Mouse (Mus musculus): ENCODE measurements at regions not wholly inside any gene's neighbourhood (a gene's known extent, or its start where the extent isn't known, plus 50 kb on each side); places are given as distances from the start of the nearest gene placed in this dataset.

- TF ChIP-seq POLR2A (IDR thresholded peaks at IDR 0.05; ENCODE audit: extremely low read depth, insufficient read depth, low read length) (no peak), CTCF (IDR thresholded peaks at IDR 0.05; ENCODE audit: extremely low read depth, insufficient read depth, low read length) (no peak)
Measured at GRCm38 (mm10) chr5:73821956-73822545, 170.9 kb downstream of the Spata18 start.

DNA sequence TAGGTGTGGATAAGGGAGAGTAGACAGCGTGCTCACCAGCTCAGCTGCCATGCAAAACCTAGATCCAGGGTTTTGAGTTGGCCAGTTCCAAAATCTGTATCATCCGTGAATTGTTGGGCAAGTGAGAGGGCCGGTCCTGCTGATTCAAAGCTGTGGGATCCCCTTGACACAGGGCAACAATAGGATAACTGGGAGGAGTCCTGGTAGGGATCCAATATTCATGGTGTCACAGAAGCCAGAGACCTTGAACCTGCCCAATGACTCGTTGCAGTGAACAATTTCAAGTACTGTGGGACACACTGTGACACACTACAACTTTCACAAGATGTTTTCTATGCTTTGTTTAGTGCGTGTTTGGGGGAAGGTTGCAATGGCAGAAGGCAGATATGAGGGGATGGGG is 172.2 kb downstream of the Spata18 start:
- no peak overlapping the region for H3K27ac ChIP-seq (ENCODE audit: insufficient read depth, low read length)
- no peaks in the 10 kb centered on the region for H3K4me1 ChIP-seq (ENCODE audit: control insufficient read depth, insufficient read depth, low read length)
- H3K4me3 ChIP-seq (ENCODE audit: insufficient read depth, low read length): no peak overlapping the region
- TF ChIP-seq POLR2A (IDR thresholded peaks at IDR 0.05; ENCODE audit: extremely low read depth, insufficient read depth, low read length): no peak
- TF ChIP-seq CTCF (IDR thresholded peaks at IDR 0.05; ENCODE audit: extremely low read depth, insufficient read depth, low read length): no peak

More at GRCm38 (mm10) chr5:73821956-73822545, 170.9 kb downstream of the Spata18 start:
- Histone ChIP-seq H3K27ac (ENCODE audit: insufficient read depth, low read length) (no peak overlapping the region), H3K4me1 (ENCODE audit: control insufficient read depth, insufficient read depth, low read length) (no peaks in the 10 kb centered on the region), H3K4me3 (ENCODE audit: insufficient read depth, low read length) (no peak overlapping the region)

GRCm38 (mm10) chr5:73826941-73827340 is 175.8 kb downstream of the Spata18 start:
- TF ChIP-seq CTCF (IDR thresholded peaks at IDR 0.05; ENCODE audit: extremely low read depth, insufficient read depth, low read length): no peak
- no peak overlapping the region for H3K27ac ChIP-seq (ENCODE audit: insufficient read depth, low read length)

GRCm38 (mm10) chr5:73833721-73834120 is 182.5 kb downstream of the Spata18 start:
- TF ChIP-seq POLR2A (IDR thresholded peaks at IDR 0.05; ENCODE audit: extremely low read depth, insufficient read depth, low read length) (no peak), CTCF (IDR thresholded peaks at IDR 0.05; ENCODE audit: extremely low read depth, insufficient read depth, low read length) (no peak)
- H3K27ac ChIP-seq (ENCODE audit: insufficient read depth, low read length): no peak overlapping the region
- H3K4me3 ChIP-seq (ENCODE audit: insufficient read depth, low read length): no peak overlapping the region
- H3K4me1 ChIP-seq (ENCODE audit: control insufficient read depth, insufficient read depth, low read length): no peaks in the 10 kb centered on the region

More at GRCm38 (mm10) chr5:73826941-73827340, 175.8 kb downstream of the Spata18 start:
- no peaks in the 10 kb centered on the region for H3K4me1 ChIP-seq (ENCODE audit: control insufficient read depth, insufficient read depth, low read length)
- H3K4me3 ChIP-seq (ENCODE audit: insufficient read depth, low read length): no peak overlapping the region

DNA sequence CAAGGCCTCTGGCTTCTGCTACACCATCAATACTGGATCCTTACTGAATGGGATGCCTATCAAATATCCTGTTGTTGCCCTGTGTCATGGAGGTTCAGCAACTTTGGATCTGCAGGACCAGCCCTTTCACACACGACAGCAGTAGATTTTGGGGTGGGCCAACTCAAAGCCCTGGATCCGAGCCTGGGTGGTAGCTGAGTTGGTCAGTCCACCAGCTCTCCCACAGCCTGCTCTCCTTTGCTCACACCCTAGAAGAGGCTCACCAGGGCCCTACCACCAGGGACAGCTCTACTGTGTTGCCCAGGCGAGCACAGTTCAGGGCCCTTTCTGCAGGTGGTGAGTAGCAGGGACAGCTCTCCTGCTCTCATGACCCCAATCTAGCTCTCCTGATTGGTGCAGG is 192.6 kb downstream of the Spata18 start:
- H3K27ac ChIP-seq (ENCODE audit: insufficient read depth, low read length): no peak overlapping the region
- H3K4me1 ChIP-seq (ENCODE audit: control insufficient read depth, insufficient read depth, low read length): no peaks in the 10 kb centered on the region
- no peak overlapping the region for H3K4me3 ChIP-seq (ENCODE audit: insufficient read depth, low read length)
- TF ChIP-seq POLR2A (IDR thresholded peaks at IDR 0.05; ENCODE audit: extremely low read depth, insufficient read depth, low read length): no peak
- no peak for TF ChIP-seq CTCF (IDR thresholded peaks at IDR 0.05; ENCODE audit: extremely low read depth, insufficient read depth, low read length)

- no peak for TF ChIP-seq CTCF (IDR thresholded peaks at IDR 0.05; ENCODE audit: extremely low read depth, insufficient read depth, low read length)
- TF ChIP-seq POLR2A (IDR thresholded peaks at IDR 0.05; ENCODE audit: extremely low read depth, insufficient read depth, low read length): no peak
- Histone ChIP-seq H3K4me1 (ENCODE audit: control insufficient read depth, insufficient read depth, low read length) (no peaks in the 10 kb centered on the region), H3K4me3 (ENCODE audit: insufficient read depth, low read length) (no peak overlapping the region), H3K27ac (ENCODE audit: insufficient read depth, low read length) (no peak overlapping the region)
Measured at GRCm38 (mm10) chr5:73846096-73846782, 195.1 kb downstream of the Spata18 start.

GRCm38 (mm10) chr5:73846783-73847151 is 195.6 kb downstream of the Spata18 start:
- no peak for TF ChIP-seq CTCF (IDR thresholded peaks at IDR 0.05; ENCODE audit: extremely low read depth, insufficient read depth, low read length)
- no peak for TF ChIP-seq POLR2A (IDR thresholded peaks at IDR 0.05; ENCODE audit: extremely low read depth, insufficient read depth, low read length)
- H3K4me1 ChIP-seq (ENCODE audit: control insufficient read depth, insufficient read depth, low read length): no peaks in the 10 kb centered on the region

GRCm38 (mm10) chr5:73851501-73851900 is 200.3 kb downstream of the Spata18 start:
- Histone ChIP-seq H3K4me1 (ENCODE audit: control insufficient read depth, insufficient read depth, low read length) (no peaks in the 10 kb centered on the region), H3K4me3 (ENCODE audit: insufficient read depth, low read length) (no peak overlapping the region), H3K27ac (ENCODE audit: insufficient read depth, low read length) (no peak overlapping the region)
- TF ChIP-seq CTCF (IDR thresholded peaks at IDR 0.05; ENCODE audit: extremely low read depth, insufficient read depth, low read length) (no peak), POLR2A (IDR thresholded peaks at IDR 0.05; ENCODE audit: extremely low read depth, insufficient read depth, low read length) (no peak)

More at GRCm38 (mm10) chr5:73846783-73847151, 195.6 kb downstream of the Spata18 start:
- Histone ChIP-seq H3K4me3 (ENCODE audit: insufficient read depth, low read length) (no peak overlapping the region), H3K27ac (ENCODE audit: insufficient read depth, low read length) (no peak overlapping the region)

GRCm38 (mm10) chr5:73854025-73854773 is 203.0 kb downstream of the Spata18 start:
- TF ChIP-seq POLR2A (IDR thresholded peaks at IDR 0.05; ENCODE audit: extremely low read depth, insufficient read depth, low read length) (no peak), CTCF (IDR thresholded peaks at IDR 0.05; ENCODE audit: extremely low read depth, insufficient read depth, low read length) (peak; percentile 89)
- Histone ChIP-seq H3K4me1 (ENCODE audit: control insufficient read depth, insufficient read depth, low read length) (no peaks in the 10 kb centered on the region), H3K27ac (ENCODE audit: insufficient read depth, low read length) (no peak overlapping the region), H3K4me3 (ENCODE audit: insufficient read depth, low read length) (peak overlapping the region; percentile 1; the same call in 1 of the 2 replicates)
